Mouse (Mus musculus): ENCODE results near the gene Myo9b.

Myo9b gene

GRCm38 (mm10) chr8:71383860-71384259, 111.3 kb downstream of the Myo9b start:
- DNase-seq (ENCODE audit: low read depth, low spot score): no peak

GRCm38 (mm10) chr8:71385212-71385835, 112.8 kb downstream of the Myo9b start:
- peak; percentile 76 for DNase-seq (ENCODE audit: low read depth, low spot score)

- DNase-seq (ENCODE audit: low read depth, low spot score): no peak
Measured at GRCm38 (mm10) chr8:71388267-71388666, 115.8 kb downstream of the Myo9b start.

- DNase-seq (ENCODE audit: low read depth, low spot score): no peak
Measured at GRCm38 (mm10) chr8:71391696-71392095, 119.2 kb downstream of the Myo9b start.

GRCm38 (mm10) chr8:71392391-71392790, 119.9 kb downstream of the Myo9b start:
- no peak for DNase-seq (ENCODE audit: low read depth, low spot score)

GRCm38 (mm10) chr8:71392871-71393270, 120.4 kb downstream of the Myo9b start:
- DNase-seq (ENCODE audit: low read depth, low spot score): no peak

- DNase-seq (ENCODE audit: low read depth, low spot score): no peak
Measured at GRCm38 (mm10) chr8:71394481-71394880, 122.0 kb downstream of the Myo9b start.

GRCm38 (mm10) chr8:71395071-71395470, 122.6 kb downstream of the Myo9b start:
- DNase-seq (ENCODE audit: low read depth, low spot score): no peak

GRCm38 (mm10) chr8:71395629-71396028, 123.1 kb downstream of the Myo9b start, which contains the start of gene Ushbp1:
TSS of gene Ushbp1 (minus strand) at chr8:71395802.
- DNase-seq (ENCODE audit: low read depth, low spot score): no peak

GRCm38 (mm10) chr8:71396639-71397305, 124.3 kb downstream of the Myo9b start, which contains the start of gene Babam1:
TSS of gene Babam1 (plus strand) at chr8:71396861.
- peak; percentile 86 for DNase-seq (ENCODE audit: low read depth, low spot score)

GRCm38 (mm10) chr8:71397701-71398100, 125.2 kb downstream of the Myo9b start:
- no peak for DNase-seq (ENCODE audit: low read depth, low spot score)

- DNase-seq (ENCODE audit: low read depth, low spot score): no peak
Measured at GRCm38 (mm10) chr8:71400826-71401225, 128.3 kb downstream of the Myo9b start.

GRCm38 (mm10) chr8:71401454-71401853, 128.9 kb downstream of the Myo9b start:
- DNase-seq (ENCODE audit: low read depth, low spot score): no peak

GRCm38 (mm10) chr8:71402446-71402964, 130.0 kb downstream of the Myo9b start:
- DNase-seq (ENCODE audit: low read depth, low spot score): no peak

- no peak for DNase-seq (ENCODE audit: low read depth, low spot score)
Measured at GRCm38 (mm10) chr8:71403107-71403885, 130.8 kb downstream of the Myo9b start.

GRCm38 (mm10) chr8:71404011-71404410, 131.5 kb downstream of the Myo9b start:
- no peak for DNase-seq (ENCODE audit: low read depth, low spot score)

GRCm38 (mm10) chr8:71404951-71405351, 132.4 kb downstream of the Myo9b start:
- DNase-seq (ENCODE audit: low read depth, low spot score): no peak

- DNase-seq (ENCODE audit: low read depth, low spot score): peak; percentile 96
Measured at GRCm38 (mm10) chr8:71405401-71406098, 133.0 kb downstream of the Myo9b start, which contains the start of gene Ankle1. TSS of gene Ankle1 (plus strand) at chr8:71406010.

- no peak for DNase-seq (ENCODE audit: low read depth, low spot score)
Measured at GRCm38 (mm10) chr8:71406099-71407015, 133.8 kb downstream of the Myo9b start.

GRCm38 (mm10) chr8:71407441-71407840, 134.9 kb downstream of the Myo9b start:
- DNase-seq (ENCODE audit: low read depth, low spot score): no peak
